Mouse (Mus musculus) brain, adult 2 months (tissue): ENCODE measurements at regions not wholly inside any gene's neighbourhood (a gene's known extent, or its start where the extent isn't known, plus 50 kb on each side); places are given as distances from the start of the nearest gene placed in this dataset.
A peak's percentile ranks its signal among the peaks of the same experiment; 100 is the strongest.

Experiments used
- DNase-seq: peaks from one replicate; pipeline ENCODE4 v3.0.0; 2011; ENCODE audit warnings: low read depth, low spot score

DNA sequence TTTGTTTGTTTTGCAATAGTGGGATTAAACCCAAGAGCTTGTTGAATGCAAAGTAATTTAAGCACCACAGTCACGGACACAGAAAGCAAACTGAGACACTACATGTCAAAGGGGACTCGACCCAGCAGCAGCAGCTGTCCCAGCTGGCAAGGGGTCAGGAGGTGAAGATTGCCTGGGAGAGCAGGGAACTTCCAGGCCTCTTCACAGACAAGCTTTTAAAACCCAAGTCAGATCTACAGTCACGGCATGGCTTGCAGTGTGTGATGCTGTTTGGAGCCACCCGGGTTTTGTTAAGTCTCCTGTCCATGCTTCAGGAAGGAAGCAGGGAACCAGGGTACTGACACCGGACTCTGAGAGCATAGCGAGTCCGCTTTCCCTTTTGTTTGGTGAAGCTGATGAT lies 125.4 kb downstream of the Cd83 start:
- DNase-seq = no peak

DNA sequence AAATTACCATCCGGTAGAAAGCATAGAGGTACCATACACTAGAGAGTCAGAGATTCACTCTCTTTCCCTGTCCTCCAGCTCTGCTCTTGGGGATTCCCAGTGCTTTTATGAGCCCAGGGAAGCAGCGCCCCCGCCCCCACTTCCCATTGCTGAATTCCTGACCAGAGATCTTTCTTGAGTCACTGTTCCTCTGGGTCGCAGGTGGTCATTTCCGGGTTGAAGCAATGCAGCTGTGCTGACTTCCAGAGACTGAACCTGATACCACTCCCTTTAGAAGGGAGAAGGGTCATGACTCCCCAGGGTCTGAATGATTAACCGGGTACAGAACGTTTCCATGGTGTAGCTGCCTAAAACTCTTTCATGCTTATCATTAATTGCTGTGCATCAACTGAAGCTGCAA lies 128.9 kb downstream of the Cd83 start:
- DNase-seq = no peak

DNA sequence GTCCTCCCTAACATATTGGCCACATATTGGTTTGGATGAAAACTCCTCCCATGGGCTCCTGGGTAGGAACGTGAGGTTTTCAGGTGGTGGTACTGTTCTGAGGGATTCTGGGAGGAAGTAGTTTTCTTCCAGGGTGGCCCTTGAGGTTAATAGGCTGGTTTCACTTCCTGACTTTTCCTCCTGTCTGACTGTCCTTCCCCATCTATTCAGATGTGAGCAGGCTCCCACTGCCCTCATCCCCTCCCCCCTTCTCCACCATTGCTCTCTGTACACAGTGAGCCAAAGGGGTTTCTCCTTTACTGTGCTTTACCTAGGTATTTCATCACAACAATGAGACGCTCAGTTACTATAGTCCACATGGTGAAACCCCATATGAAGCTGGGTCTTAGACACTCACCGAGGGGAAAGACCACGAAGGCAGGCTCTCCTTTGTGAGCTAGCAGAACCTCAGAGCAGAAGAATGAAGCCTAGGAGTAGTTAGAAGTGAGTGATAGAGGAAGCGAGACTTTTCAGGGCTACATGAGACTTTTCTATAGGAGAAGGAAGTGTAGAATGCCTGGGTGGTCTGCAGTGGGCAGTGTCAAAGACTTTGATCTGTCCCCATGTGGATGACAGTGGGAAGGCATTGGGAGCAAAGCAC lies 135.3 kb downstream of the Cd83 start:
- no peak for DNase-seq

DNA sequence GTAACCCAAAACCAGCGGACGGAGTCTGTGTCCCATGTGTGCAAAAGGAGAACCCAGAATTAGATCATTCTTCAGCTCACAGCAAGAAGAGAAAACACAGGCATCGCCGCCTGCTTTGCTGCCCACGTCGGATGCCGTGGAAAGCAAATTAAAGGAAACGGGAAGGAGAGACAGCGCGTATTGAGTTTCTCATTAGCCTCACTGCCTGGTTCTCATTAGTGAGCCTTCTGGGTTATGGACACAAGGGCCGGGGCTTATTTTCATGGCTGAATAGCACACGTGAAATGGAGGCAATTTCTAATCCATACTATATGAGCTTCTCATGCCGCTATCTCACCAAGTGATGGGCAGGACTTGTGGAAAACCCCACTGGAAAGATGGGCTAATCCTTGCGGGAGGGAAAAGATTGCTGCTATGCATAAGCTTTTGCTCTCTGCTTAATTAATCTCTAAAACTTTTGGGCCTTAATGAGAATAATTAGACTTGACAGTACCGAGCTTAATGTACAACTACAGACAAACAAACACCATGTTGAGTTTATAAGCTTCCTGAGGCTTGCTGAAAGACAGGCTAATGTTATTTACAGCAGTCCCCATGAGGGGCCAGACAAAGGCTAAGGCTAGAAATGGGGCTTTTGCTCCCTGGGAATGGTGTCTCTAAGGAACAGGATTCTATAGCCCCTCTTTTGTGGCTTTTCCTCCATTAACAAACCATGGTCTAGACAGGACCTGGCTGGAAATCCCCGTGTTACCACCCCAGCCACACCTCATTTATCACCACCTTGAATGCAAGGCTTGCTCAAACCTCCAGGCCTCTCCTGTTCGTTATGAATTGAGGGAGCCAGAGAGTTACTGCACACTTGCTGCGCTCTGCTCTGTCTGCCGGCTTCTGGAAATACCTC lies 145.8 kb downstream of the Cd83 start:
- DNase-seq = no peak

DNA sequence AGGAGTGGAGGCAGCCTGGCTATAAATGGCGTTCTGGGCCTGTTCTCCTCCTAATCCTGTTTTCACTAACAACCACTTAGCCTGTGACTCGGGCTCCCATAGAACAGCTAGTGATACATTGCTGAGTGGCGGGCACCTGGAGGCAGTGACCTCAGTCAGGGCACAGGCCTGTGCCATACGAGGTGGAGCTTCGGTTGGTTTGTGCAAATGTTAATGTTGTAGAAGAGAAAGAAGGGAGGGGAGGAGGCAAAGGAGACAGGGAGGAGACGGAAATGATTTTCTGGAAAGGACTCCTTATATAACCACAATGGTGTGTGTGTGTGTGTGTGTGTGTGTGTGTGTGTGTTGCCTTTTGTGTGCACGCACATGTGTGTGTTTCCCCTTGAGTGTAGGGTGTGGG lies 148.4 kb downstream of the Cd83 start:
- DNase-seq = no peak

DNA sequence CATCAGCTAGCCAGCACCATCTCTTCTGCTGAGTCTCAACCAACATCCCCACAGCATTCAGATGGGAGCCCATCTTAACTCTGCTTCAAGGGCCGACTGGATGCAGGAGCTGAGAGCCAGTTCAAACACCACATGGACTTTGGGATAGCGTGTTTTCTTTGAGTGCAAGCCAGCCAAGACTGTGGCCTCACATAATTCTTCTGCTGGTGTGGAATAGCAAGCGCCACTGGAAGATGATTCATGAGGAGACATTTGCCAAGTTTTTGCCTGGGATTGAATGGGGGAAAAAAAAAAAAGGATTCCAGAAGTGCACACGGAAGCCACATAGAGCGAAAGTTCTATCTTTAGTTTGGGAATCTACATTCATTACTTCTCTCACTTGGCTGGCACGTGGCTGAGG lies 150.7 kb downstream of the Cd83 start:
- DNase-seq = peak; percentile 54

DNA sequence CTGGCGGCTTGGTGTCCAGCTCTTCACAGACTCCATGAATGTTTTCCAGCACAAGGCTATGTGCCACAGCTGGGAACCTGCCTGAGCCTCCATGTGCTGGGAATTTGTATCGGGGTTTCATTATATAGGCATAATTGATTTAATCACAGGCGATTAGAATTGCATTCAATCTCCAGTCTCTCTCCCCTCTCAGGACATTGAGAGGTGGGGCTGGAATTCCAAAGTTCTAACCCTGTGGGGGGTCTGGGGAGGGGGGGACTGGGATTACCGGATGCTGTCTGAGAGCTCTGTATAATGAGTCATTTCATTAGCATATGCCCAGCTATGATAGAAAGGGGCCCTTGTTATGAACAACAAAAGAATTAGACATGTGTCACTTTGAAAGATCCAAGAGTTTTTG lies 151.9 kb downstream of the Cd83 start:
- no peak for DNase-seq

DNA sequence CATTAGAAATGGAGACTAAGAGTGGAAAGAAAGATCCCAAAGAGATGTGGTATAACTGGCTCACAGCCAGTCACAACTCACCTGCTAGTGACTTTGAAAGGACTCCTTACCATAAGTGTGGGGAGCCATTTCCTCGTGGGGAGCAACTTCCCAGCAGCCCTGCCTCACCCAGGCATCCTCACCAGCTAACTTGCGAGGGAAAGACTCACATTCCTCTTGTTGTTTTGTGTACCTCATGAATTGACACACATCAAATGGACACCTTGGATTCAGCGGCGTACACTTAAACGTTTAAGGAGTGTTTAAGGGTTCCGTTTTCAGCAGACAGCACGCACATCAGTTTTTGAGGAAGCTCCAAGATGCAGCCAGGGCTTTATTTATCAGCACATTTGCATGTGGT lies 154.0 kb downstream of the Cd83 start:
- DNase-seq = no peak

DNA sequence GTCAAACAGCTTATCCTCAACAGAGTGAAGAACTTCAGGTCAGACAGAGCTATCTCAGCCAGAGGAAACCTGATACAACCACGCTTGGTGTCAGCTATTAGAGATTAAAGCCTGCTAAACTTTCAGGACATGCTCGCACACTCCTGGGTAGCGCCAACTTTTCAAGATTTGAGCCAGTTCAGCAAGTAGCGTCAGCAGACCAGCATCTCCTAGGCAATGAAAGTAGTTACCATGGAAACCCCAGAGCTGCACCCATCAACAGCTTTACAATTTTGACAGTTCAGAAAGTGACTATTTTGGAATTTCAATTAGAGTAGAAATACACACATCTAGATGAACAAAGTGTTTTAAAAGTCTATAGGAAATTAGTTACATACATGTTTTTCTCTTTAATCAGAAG lies 154.8 kb downstream of the Cd83 start:
- DNase-seq = peak; percentile 57

DNA sequence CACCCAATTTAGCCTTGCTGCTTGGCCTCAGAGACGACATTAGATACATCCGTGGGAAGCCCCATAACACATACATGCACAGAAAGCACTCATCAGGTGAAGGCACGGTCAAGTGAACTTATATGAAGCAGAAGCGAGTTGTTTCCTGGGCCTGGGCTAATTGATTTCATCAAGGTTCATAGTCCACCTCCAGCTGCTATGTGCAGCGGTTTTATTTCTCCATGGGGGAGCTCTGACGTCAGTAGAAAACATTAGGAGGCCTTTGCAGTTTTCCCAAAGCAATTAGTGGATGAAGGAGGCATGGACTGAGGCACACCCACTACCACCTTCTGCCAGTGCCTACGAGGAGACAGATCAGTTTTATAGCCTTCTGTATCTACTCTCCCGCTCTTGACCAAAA lies 157.2 kb downstream of the Cd83 start:
- DNase-seq = no peak

DNA sequence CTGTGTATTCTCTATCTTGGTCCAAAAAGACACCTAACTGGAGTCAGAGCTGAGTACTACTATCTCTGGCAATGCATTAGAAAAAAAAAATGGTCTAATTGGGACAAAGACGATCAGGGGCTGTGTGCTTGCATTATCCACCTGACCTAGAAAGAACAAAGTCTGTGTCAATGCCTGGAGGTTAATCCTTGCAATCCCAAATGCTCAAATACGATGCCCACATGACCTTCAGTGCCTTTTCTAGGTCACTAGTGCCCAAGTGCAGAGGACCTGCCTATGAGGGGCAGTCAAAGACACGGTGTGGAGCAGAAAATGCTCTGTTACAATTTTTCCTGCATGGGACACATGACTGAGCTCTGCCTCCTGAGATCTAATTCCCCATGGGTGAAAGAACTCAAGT lies 164.0 kb downstream of the Cd83 start:
- DNase-seq = no peak

DNA sequence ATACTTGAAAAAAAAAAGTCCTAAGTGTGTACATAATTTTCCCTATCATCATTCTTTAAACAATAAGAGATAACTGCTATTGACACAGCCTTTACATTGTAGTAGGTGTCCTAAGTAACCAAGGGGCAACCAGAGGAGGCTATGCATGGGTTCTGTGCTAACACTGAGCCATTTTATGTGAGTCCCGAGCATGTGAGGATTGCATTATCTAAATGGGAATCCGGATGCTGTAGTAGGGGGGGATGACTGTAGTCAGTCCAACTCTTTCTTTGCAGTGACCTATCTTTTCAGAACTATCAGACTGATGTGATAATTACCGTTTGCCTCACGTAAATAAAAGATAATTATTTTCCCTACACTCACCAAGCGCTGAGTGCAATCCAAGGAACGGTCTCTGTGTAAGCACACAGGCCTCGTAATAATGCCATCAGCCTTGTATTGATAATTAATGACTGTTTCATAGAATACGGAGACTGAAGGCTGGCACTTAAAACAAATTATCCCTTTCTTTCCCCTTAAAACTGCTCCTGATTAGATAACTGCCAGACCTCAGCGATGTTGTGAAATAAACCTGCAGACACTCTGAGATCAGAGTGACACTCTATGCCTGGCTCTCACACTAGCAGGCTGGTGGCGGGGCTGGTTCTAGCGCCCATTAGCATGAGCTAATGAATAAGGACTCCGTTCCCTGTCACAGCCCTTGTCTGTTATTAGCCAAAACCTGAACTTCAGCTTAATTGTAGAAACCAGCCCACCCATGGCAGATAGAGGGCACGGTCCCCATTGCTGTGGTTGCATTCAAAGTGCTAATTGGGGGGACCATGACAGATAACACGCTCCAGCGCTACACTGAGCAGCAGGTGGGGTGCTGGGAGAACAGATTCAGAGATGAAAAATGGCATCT lies 165.4 kb downstream of the Cd83 start:
- DNase-seq = no peak

DNA sequence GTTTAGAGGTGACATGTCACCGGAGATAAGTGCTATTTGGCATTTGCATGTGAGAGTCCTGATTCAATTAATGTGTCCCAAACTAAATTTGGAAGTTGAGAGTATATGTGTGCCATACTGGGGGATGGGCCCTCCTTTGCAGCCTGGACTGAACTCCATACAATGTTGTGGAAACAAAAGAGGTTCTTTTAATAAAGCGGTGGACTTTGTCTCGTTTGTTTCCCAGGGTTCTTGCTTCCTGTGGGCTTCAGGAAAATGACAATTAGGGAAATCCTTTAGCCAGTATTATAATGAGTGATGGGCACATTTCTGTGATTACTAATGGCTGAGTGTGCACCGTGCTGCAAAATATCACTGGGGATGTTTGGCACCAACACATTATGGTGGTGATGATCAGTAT lies 167.9 kb downstream of the Cd83 start:
- no peak for DNase-seq

DNA sequence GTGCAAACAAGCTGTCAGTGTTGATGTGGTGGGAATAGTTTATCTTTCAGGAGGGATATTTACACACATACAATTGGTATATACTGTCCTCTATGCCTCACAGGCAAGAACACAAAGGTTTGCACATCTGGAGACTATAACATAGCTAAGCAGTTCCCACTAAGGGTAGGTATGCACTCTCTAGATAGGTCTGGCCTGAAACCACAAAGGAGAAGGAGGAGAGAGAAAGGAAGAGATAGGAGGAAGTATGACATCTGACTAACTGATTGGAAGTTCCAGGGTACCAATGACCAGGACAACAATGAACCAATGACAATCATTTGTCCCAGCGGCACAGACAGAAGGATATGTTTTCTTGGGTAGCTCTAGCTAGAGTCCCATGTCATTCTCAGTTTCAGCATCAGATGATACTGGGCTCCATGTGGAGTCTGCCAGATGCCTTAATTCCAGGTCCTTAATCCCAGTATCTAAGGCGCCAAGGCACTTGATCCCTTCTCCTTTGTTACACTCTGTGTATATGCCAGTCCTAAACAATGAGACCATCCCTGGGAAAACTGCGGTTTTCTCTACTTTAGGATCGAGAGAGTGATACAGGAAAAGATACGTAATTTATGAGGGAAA lies 168.5 kb downstream of the Cd83 start:
- no peak for DNase-seq

DNA sequence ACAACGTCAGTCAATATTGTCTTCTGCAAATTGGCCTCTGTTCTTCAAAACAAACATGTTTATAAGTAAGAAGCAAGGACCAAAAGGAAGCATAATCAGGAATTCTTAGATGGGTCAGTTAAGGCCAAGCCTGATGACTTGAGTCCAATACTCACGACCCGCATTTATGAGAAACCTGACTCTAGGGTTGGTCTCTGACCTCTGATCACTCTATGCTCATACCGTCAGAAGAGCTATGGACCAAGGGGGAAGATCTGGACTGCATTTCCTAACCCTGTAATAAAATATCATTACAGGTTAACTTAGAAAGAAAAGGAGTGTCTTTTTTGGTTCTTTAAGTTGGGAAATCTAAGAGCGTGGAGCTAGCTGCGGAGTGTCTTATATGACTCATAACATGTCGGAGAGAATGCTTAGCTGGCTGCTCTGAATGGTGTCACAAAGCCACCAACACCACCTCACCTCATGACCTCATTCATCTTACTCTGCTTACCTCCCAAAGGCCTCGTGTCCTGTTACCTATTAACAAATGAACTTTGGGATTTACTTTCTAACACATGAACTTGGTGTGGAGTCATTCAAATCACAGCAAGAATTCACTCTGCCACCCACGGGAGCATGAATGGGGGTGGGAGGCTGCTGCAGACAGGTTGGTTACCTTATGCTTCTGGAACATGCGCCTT lies 170.3 kb downstream of the Cd83 start:
- DNase-seq = no peak

DNA sequence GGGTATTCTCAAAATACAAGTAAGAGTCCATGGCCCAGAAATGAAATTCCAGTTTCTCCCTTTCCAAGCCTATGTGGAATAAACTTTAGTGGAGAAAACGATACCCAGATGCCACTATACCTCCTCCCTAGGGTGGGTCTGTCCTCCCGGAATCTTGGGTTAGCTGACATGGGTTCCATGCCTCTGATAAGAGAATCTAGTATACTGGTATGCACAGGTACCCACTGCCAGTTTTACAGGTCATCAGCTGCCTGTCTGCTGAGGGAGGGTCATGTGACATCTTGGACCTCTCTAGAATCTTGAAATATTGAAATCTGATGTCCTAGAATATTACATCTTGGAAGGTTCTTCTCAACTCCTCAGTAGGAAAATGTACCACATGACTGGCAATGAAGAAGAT lies 172.5 kb downstream of the Cd83 start:
- DNase-seq = no peak

DNA sequence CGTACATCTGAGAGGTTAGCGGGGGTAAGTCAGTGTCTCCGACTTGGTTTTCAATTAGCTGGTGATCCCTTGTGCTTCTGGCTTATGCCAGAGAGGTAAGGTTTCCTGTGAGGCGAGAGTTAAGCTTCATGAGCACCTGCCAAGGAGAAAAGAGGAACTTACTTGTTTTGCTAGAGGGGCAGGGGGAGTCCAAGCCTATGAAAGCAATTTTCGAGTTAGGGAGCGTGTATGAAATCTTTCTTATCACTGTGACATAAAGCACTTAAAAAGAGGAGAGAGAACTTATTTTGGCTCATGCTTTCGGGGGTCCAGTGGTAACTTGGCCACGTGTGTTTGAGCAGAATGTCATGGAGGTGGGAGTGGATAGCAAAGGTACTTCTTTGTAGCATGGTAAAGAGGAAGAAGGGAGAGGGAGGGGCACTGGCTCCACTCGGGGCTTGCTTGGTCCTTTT lies 174.6 kb downstream of the Cd83 start:
- no peak for DNase-seq

DNA sequence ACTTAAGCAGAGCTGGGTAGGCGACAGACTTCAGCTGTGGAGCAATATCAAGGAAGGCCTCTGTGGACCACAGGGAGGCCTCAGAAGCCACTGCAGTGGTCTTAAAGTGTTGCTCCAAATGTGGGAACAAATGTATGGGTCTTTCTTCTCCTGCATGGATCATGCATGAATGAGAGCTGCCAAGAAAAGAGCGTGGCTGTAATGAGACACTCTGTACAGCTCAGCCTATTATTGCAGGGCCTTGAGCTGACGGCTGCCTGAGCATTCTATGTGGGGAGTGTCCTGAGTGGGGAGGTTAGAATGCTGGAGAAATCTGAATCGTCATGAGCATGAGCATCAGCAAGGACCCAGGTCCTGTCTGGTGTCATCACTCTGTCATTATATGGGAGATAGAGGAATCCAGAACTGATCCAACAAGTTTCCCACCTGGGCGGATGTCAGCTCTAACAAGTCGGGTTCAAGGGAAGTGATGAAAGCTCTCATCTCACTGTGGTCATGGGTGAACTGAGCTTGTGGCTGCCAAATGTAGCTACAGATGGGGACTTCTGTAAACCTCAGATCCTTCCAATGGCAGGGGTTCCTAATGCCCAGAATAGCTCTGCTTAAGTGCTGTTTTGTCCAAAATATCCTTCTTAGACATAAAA lies 176.6 kb downstream of the Cd83 start:
- no peak for DNase-seq

DNA sequence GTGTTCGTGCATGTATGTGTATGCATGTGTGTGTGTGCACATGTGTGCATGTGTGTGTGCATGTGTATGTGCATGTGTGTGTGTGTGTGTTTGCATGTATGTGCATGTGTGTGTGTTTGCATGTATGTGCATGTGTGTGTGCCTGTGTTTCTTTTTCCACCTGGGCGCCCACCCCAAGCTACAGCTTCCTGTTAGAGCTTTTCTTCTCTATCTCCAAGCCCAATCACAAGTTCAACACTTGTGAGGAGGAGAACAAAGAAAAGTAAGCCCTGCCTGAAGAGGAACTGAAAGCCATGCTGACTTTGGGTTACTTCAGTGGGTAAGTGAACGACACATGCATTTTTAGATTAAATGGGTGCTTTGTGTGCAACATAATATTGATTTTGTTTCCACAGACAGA lies 177.4 kb downstream of the Cd83 start:
- DNase-seq = no peak

DNA sequence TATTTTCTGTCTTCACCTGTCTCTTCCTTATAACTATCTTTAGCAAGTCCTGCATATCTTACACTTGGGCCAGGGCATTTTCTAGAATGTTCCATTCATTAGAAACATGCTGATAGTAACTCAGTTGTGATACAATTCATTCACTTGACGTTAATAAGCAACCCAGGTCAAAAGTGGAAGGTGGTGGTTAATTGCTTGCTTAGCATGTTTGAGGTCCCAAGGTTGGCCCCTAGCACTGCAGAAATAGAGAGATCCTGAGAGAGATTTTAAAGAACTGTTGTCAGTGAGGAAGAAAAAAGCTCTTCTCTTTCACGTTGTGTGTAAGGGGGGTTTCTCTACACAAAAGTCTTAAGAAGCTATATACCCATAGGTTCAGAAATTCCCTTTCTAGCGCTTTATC lies 178.7 kb downstream of the Cd83 start:
- DNase-seq = no peak
